Mouse (Mus musculus) neural tube, embryonic 13.5 days (tissue): Measurements from ENCODE around the gene Ankrd35. TPM values are rescaled to one million over a fixed set of nuclear protein-coding genes. Genes with fewer than 3 reads are reported as not detected.
"Not testable (repeated sequence)": the region's sequence is repeated elsewhere in the genome, so short reads cannot be mapped to it uniquely, and the experiment has no call there.

ENCODE experiments used
- ATAC-seq: fragments of 200-750 bp; cut with Nextera tagmentation; 2 replicates; pipeline ENCODE4 v1.8.0; 2017; ENCODE audit warnings: low read depth, mild to moderate bottlenecking, moderate TSS enrichment, moderate library complexity
- H3K27ac ChIP-seq: fragments of 300-500 bp; sonication (generic); replicated peaks from 2 replicates; pipeline ENCODE4 v1.5.1; 2015; ENCODE audit warnings: moderate library complexity, mild to moderate bottlenecking, inconsistent platforms
- H3K27me3 ChIP-seq: fragments of 300-500 bp; sonication (generic); 2 replicates; pipeline ENCODE4 v1.6.1; 2015; ENCODE audit warnings: mild to moderate bottlenecking, inconsistent platforms
- H3K36me3 ChIP-seq: fragments of 300-500 bp; sonication (generic); 2 replicates; pipeline ENCODE4 v1.6.1; 2015; ENCODE audit warnings: mild to moderate bottlenecking, inconsistent platforms
- H3K4me1 ChIP-seq: fragments of 300-500 bp; sonication (generic); replicated peaks from 2 replicates; pipeline ENCODE4 v1.6.1; 2015; ENCODE audit warnings: inconsistent platforms
- H3K4me2 ChIP-seq: fragments of 300-500 bp; sonication (generic); 2 replicates; pipeline ENCODE4 v1.6.1; 2015; ENCODE audit warnings: inconsistent platforms, mild to moderate bottlenecking, moderate library complexity
- H3K4me3 ChIP-seq: fragments of 300-500 bp; sonication (generic); 2 replicates; pipeline ENCODE4 v1.5.1; 2015; ENCODE audit warnings: mild to moderate bottlenecking, inconsistent platforms
- H3K9ac ChIP-seq: fragments of 300-500 bp; sonication (generic); 2 replicates; pipeline ENCODE4 v1.6.1; 2015; ENCODE audit warnings: moderate library complexity, mild to moderate bottlenecking, inconsistent platforms
- H3K9me3 ChIP-seq: fragments of 300-500 bp; sonication (generic); 2 replicates; pipeline ENCODE4 v1.6.1; 2016; ENCODE audit warnings: inconsistent platforms
- WGBS: fragments of 180-500 bp; shearing (Covaris S2); methylation state at CpG from one replicate; pipeline ENCODE4 v1.1.7; 2015; 5-methylcytosine and 5-hydroxymethylcytosine counted together
- polyA plus RNA-seq: library from polyadenylated mRNA; unstranded; fragments of >200 nt; fragmentation: Nextera tagmentation; extraction: Ambion mirVana; gene quantifications from 2 replicates; pipeline ENCODE4 v1.2.1, GENCODE M21; 2015

Gene Ankrd35
- polyA plus RNA-seq, 1 experiment from 2014 or later, result 0.46 TPM

DNA sequence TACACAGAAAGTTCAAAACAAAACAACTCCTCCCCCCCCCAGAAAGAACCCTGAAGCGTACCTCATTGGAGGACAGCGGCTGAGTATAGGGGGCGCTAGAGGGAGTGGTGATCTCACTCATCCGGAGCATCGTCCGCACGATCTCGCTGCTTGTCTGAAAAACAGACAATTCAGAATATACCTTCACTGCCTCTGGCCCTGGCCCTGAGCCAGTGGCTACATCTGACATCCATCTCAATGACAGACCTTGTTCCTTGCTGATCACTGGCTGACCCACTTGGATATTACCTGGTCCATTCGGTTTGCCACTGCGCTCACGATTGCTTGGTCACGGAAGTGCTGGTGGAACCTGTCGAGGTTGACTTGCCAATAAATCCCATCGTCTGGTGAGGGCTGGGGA is 49.2 kb downstream of the Ankrd35 start:
- Histone ChIP-seq H3K9me3 (no peaks in the 10 kb centered on the region), H3K27ac (no peak overlapping the region), H3K4me2 (no peak overlapping the region), H3K36me3 (peaks cover 77% of the 10 kb centered on the region), H3K9ac (no peak overlapping the region), H3K4me1 (no peaks in the 10 kb centered on the region), H3K4me3 (no peak overlapping the region), H3K27me3 (no peaks in the 10 kb centered on the region)
- ATAC-seq, result no peak
- WGBS, result 42% methylated on average over 14 of the region's 14 CpGs

DNA sequence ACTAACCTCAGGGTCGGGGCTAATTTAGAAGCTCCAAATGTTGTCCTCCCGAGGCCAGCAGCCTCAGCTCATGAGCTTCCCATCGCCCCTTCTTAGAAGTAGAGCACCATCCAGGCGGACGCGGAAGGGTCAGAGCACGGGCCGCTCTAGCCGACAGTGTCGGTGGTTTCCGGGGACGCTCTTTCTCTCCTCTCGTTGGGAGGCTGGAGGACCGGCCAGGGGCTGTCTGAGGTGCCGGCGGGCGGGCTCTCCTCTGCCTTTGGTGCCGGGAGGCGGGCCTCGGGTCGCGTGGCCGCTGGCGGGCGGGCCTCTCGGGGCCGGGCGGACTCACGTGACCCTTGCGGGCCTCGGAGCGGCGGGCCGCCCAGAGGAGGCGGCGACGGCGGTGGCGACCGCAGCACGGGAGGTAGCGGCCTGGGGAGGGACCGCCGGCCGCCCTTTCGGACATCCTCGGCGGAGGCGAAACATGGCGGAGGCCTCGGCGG is 57.5 kb downstream of the Ankrd35 start, which contains the start of the genes Polr3c and Rnf115:
Polr3c (minus strand) TSS at position 286 of the 485 bp plus-strand sequence.
Rnf115 (plus strand) TSS at position 322 of the 485 bp plus-strand sequence.
- Histone ChIP-seq H3K4me2 (peak within 1 kb of the TSS; percentile 82), H3K9ac (peak within 1 kb of the TSS; percentile 92), H3K27ac (peak within 1 kb of the TSS; percentile 88), H3K9me3 (no peaks in the 10 kb centered on the region), H3K36me3 (peaks cover 18% of the 10 kb centered on the region), H3K4me1 (peaks cover 40% of the 10 kb centered on the region), H3K4me3 (peak within 1 kb of the TSS; percentile 96), H3K27me3 (no peaks in the 10 kb centered on the region)
- under 1% methylated on average over 52 of the region's 52 CpGs for WGBS
- peak; percentile 98 for ATAC-seq

DNA sequence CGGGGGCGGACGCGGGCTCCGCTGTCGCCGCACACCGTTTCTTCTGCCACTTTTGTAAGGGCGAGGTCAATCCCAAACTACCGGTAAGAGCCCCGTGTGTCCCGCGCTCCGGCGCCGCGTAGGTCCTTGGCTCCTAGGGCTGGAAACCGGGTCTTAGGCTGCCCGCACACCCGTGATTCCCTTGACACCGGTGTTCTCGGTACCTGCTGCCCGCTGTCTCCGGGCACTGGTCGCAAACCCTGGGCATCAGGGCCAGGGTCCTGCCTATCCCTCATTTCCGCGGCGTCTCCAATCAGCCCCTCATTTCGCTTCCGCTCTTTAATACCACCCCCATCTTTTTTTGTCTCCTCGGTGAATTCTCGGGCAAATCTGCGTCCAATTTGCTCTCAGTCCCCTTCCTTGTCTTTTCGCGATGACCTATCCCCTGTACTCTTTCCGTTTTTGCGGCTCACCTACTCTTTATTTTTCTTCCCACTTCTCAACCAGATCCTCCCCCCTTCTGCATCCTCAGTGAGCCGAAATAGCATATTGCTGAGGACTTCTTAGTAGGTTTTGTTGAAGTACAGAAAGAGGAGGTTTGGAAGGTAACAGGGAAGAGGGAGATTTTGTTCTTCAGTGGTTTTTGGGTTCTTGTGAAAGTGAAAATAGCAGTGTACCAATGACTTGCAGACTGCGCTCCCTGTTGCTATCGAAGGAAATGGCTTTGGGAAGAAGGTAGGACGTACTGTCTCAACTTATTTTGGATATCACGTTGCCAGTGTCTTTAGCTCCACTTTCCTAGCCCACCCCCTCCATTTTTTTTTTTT is 58.1 kb downstream of the Ankrd35 start:
- H3K9me3 ChIP-seq, result no peaks in the 10 kb centered on the region
- H3K4me2 ChIP-seq, result peak overlapping the region; percentile 82
- H3K9ac ChIP-seq, result peak overlapping the region; percentile 92
- H3K4me3 ChIP-seq, result peak overlapping the region; percentile 96
- WGBS, result 1% methylated on average over 42 of the region's 42 CpGs
- peaks cover 40% of the 10 kb centered on the region for H3K4me1 ChIP-seq
- H3K27me3 ChIP-seq, result no peaks in the 10 kb centered on the region
- peaks cover 12% of the 10 kb centered on the region for H3K36me3 ChIP-seq
- peak; percentile 73 for ATAC-seq
- peak overlapping the region; percentile 88 for H3K27ac ChIP-seq

DNA sequence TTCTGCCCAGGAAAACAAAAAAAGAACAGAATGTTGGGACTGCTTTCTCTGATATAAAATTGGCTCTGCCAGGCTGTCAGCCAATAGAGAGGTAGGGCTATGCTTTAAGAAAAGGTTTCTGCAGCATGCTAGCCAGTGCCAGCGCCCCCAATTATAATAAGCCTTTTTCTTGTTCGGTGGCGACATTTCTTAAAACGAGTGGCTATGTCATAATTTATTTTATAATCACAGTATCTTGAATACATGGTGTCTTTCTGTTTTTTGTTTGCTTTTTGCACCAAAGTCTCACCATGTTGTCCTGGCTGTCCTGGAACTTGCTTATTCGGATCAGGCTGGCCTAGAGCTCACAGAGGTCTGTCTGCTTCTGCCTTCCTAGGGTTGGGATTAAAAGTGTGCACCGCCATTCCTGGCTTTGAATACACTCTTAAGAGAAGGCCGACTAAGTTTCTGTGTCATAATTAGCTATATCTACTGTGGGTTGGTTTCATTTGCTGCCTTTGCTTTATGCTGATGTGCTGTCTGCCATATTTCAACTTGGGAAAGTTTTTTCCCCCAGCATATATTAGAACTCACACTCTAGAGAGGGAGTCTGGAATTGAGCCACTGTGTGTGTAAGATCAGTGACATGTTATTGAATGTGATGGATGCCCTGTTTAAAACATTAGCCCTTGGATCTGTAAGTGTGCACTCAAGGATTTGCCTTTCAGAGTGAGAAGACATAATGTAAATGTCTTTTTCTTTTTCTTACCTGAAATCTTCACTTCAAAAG is 58.9 kb downstream of the Ankrd35 start:
- ATAC-seq, result no peak

DNA sequence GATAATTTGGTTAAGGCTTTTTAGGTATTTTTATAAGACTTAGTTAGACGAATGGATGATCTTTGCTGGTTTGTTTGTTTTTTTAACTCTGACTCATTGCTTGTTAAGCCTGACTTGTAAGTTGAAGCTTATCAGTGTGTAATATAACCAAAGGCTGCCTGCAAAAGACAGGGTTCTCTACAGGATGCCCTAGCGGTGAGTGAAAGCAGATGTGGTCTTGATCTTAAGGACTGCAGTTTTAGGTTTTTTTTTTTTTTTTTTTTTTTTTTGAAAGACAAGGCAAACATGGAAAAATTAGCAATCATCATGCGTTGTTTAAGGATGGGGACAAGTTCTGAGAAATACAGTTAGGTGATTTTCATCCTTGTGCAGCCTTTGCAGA is 59.5 kb downstream of the Ankrd35 start:
- Histone ChIP-seq H3K4me3 (no peak overlapping the region), H3K27me3 (no peaks in the 10 kb centered on the region)
- 81% methylated on average over 3 of the region's 3 CpGs for WGBS

More for the DNA sequence above, 58.9 kb downstream of the Ankrd35 start:
- Histone ChIP-seq H3K9me3 (no peaks in the 10 kb centered on the region), H3K27me3 (no peaks in the 10 kb centered on the region), H3K4me2 (peak overlapping the region; percentile 82), H3K4me3 (peak overlapping the region; percentile 96), H3K36me3 (peaks cover 4% of the 10 kb centered on the region; the same call in 1 of the 2 replicates), H3K4me1 (peaks cover 40% of the 10 kb centered on the region), H3K9ac (peak overlapping the region; percentile 92), H3K27ac (peak overlapping the region; percentile 88; the same call in 1 of the 2 replicates)
- WGBS, result 53% methylated on average over 7 of the region's 7 CpGs

DNA sequence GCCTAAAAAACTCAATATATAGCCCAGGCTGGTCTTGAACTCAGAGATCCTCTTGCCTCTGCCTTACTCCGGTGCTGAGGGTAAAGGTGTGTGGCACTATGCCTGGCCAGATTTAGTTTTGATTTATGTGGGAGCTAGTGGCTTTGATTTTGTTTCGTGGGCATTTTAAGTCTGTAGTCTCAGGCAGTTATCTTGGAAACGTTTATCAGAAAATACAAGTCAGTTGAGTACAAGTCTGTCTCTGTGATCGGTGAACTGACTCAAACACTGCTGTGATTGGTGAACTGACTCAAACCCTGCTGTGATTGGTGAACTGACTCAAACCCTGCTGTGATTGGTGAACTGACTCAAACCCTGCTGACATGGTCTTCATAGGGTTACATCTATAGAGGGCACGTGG is 60.9 kb downstream of the Ankrd35 start:
- no peak overlapping the region for H3K4me2 ChIP-seq
- no peak overlapping the region for H3K27ac ChIP-seq
- H3K9me3 ChIP-seq, result no peaks in the 10 kb centered on the region
- H3K4me1 ChIP-seq, result peaks cover 53% of the 10 kb centered on the region
- no peaks in the 10 kb centered on the region for H3K27me3 ChIP-seq
- H3K4me3 ChIP-seq, result no peak overlapping the region
- 74% methylated on average over 5 of the region's 5 CpGs for WGBS
- ATAC-seq, result no peak
- H3K36me3 ChIP-seq, result no peaks in the 10 kb centered on the region
- no peak overlapping the region for H3K9ac ChIP-seq

More for the DNA sequence above, 59.5 kb downstream of the Ankrd35 start:
- no peak for ATAC-seq
- Histone ChIP-seq H3K27ac (no peak overlapping the region), H3K9me3 (no peaks in the 10 kb centered on the region), H3K9ac (no peak overlapping the region), H3K4me1 (peaks cover 45% of the 10 kb centered on the region), H3K4me2 (peak overlapping the region; percentile 82), H3K36me3 (no peaks in the 10 kb centered on the region)

DNA sequence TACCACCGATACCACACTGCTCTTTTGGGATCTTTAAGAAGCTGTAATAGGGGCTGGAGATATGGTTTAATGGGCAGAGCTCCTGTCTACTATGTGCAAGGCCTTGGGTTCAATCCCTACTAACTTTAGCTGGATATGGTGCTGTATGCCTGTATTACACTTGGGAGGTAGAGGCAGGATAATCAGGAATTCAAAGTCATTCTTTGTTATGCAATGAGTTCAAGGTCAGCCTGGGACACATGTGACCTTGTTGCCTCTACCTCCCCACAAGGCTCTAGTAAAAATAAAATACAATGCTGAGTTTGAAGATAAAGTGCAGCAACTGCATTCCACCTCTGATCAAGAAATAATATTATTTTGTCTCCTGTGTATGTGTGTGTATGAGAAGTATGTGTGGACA is 64.1 kb downstream of the Ankrd35 start:
- WGBS, result 88% methylated on average over 1 of the region's 1 CpGs
- Histone ChIP-seq H3K9ac (no peak overlapping the region), H3K9me3 (no peaks in the 10 kb centered on the region), H3K4me2 (no peak overlapping the region), H3K4me3 (no peak overlapping the region), H3K27ac (no peak overlapping the region), H3K27me3 (no peaks in the 10 kb centered on the region), H3K4me1 (peaks cover 37% of the 10 kb centered on the region), H3K36me3 (no peaks in the 10 kb centered on the region)
- ATAC-seq, result no peak

DNA sequence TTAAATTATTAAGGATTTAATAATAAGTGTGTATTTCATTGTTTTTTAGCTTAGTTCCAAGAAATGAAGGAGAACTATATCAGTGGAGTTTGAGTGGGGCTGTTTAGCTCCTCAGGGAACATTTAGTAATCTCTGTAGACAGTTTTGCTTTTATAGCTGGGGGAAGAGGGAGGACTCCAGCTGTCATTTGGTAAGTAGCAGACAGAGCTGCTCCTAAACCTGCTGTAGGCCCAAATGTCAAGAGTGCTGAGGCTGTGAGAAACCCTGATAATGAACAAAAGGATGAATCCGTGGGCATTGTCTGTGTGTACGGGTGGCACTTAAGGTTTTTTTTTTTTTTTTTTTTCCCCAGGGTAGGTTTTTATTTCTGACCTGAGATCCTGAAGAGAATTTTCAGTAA is 65.3 kb downstream of the Ankrd35 start:
- WGBS, result 60% methylated on average over 2 of the region's 2 CpGs
- no peak overlapping the region for H3K4me2 ChIP-seq
- H3K4me3 ChIP-seq, result no peak overlapping the region
- H3K9me3 ChIP-seq, result no peaks in the 10 kb centered on the region
- H3K36me3 ChIP-seq, result no peaks in the 10 kb centered on the region
- peaks cover 27% of the 10 kb centered on the region for H3K4me1 ChIP-seq
- H3K27ac ChIP-seq, result no peak overlapping the region
- no peak overlapping the region for H3K9ac ChIP-seq
- no peak for ATAC-seq
- H3K27me3 ChIP-seq, result no peaks in the 10 kb centered on the region

DNA sequence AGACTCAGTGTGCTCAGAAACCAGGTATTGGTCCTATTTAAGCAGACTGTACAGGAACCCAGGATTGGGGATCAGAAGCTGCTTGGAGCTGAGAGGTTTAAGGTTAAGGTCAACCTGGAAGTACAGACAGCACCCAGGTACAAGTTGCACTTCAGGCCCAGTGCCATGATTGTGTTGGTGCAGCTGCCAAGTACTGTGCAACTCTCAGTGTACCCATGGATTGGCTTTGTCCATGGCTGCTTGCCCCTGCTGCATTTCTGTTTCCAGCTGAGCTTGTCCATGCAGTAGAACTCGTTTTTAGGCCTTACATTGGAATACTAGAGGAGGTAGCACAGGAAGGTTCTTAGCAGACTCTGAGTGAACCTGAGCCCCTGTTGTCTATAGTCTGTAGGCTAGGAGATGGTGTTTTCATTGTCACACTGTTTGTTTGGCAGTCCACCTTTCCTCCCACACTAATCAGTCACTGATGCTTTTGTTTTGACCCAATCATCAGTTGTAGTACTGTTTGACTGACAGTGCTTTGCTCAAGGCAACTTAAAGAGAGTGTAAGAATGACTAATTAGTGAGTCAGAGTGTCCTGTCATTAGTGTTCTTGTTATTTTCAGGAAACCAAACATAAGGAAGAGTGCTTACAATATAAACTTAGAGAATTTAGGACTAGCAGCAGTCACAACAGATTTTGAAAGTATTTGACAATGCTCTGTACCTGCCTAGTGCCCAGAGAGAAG is 67.2 kb downstream of the Ankrd35 start:
- Histone ChIP-seq H3K9ac (no peak overlapping the region), H3K4me3 (no peak overlapping the region), H3K36me3 (no peaks in the 10 kb centered on the region), H3K4me1 (peaks cover 13% of the 10 kb centered on the region; the same call in 1 of the 2 replicates), H3K4me2 (no peak overlapping the region), H3K9me3 (no peaks in the 10 kb centered on the region), H3K27me3 (no peaks in the 10 kb centered on the region), H3K27ac (no peak overlapping the region)
- no peak for ATAC-seq
- 52% methylated on average over 1 of the region's 1 CpGs for WGBS

DNA sequence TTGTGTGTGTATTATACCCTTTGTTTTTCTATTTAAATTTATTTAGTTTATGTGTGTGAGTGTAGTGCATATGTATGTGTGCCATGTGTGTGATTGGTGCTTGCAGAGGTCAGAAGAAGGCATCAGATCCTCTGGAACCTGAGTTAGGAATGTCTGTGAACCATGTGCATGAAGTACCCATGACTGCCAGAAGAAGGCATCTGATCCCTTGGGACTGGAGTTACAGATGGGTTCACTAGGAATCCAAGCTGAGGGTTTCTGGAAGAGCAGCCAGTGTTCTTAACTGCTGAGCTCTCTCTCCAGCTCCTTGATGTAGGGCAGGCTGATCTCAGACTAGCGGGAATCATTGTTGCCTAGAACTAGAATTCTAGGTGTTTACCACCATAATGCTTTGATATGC is 68.1 kb downstream of the Ankrd35 start:
- 98% methylated on average over 1 of the region's 1 CpGs for WGBS
- no peak for ATAC-seq

DNA sequence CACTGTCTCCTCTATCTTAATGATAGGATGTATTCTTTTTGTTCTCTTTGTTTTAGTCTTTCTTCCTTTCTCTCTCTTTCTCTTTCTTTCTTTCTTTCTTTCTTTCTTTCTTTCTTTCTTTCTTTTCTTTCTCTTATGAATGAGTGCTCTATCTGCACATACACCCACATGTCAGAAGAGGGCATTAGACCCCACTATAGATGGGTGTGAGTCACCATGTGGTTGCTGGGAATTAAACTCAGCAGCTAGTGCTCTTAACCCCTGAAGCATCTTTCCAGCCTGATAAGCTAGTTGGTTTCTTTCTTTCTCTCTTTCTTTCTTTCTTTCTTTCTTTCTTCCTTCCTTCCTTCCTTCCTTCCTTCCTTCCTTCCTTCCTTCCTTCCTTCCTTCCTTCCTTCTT is 70.3 kb downstream of the Ankrd35 start:
- H3K4me2 ChIP-seq, ATAC-seq, H3K9me3 ChIP-seq, H3K4me1 ChIP-seq, H3K27me3 ChIP-seq, H3K36me3 ChIP-seq, H3K4me3 ChIP-seq, H3K27ac ChIP-seq, H3K9ac ChIP-seq: not testable (repeated sequence)

More for the DNA sequence above, 68.1 kb downstream of the Ankrd35 start:
- Histone ChIP-seq H3K27ac (no peak overlapping the region), H3K9ac (no peak overlapping the region), H3K4me1 (peaks cover 13% of the 10 kb centered on the region; the same call in 1 of the 2 replicates), H3K9me3 (no peaks in the 10 kb centered on the region), H3K27me3 (no peaks in the 10 kb centered on the region), H3K36me3 (no peaks in the 10 kb centered on the region), H3K4me2 (no peak overlapping the region), H3K4me3 (no peak overlapping the region)
